Mouse (Mus musculus): Measurements from ENCODE around the gene Stard13. TPM values are rescaled to one million over a fixed set of nuclear protein-coding genes. Genes with fewer than 3 reads are reported as not detected.

Gene Stard13
- total RNA-seq, 2 experiments from 2014 or later, result 10.7 to 11.7 TPM

DNA sequence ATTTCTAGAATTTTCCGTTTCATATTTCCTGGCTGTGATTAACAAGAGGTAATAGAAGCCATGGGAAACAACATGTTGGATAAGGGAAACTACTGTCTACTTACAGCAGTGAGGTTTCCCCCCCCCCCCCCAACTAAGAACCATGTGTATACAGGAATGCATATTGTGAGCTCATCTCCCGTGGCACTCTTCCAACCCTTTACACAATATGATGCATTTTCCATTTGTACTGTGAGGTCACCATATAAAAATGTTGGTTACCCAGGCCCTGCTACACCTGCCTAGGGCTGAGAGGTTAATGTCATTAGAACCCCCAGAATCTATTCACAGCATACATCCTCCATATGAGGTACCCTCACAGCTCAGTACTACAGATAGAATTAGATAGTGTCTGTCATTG lies 115.8 kb downstream of the Stard13 start:
- DNase-seq (ENCODE audit: low spot score in 2 of 2), result no peak
- intact Hi-C loops (cut with DNase I), result loop anchor here (10.0 kb wide), 1 partner anchor 443 kb away; the partner anchor contains the start of gene Pds5b

DNA sequence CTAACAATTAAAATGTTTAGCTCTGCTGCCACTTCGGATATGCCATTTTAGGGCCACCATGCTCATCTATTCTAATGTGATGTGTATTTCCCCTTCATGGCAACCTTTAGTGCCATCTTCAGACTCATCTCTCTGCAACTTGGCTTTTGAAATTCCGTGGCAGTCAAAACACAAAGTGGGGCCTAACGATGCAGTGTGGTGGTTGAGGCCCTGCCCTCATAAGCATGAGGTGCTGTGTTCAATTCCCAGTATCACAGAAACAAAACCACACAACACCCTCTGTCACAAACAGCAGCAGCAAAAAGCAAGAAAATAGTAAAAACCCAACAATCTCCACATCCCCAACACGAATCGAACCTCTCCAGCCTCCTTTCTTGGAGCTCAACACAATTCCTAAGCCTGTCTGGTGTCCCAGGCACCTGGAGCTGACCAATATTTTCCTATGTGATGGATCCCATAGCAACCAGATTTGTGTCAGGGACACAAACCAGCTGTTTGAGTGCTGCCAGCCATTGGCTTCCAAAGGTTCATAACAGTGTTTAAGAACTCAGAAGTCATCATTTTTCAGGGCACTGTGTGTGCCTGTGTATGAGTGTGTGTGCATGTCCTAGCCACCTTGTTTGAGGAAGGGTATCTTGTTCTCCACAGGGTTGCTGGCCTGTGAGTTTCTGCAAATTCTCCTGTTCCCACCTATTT lies 117.3 kb downstream of the Stard13 start:
- intact Hi-C loops (cut with DNase I), result loop anchor here (10.0 kb wide), 1 partner anchor 442 kb away; the partner anchor contains the start of gene Pds5b

DNA sequence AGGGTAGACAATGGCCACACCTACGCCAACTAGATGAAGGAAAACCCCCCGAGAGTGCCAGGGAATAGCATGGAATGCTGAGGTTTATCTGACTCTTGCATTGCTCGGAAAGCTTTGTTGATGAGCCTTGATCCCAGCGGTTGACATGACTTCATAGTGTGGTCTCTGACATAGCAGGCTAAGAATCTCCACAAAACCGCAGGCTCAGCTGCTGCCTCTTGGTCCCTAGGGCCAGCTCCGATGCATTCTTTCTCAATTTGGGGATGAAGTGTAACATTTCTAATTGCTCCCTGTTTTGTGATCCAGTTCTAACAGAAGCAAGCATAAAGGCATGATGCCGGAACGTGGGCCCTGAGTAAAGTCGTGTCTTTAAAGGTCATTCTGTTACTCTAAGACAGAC lies 120.9 kb downstream of the Stard13 start:
- intact Hi-C loops (cut with DNase I), result loop anchor here (10.0 kb wide), 1 partner anchor 438 kb away; the partner anchor contains the start of gene Pds5b
- no peak for DNase-seq (ENCODE audit: low spot score in 2 of 2)

More for the DNA sequence above, 117.3 kb downstream of the Stard13 start:
- DNase-seq (ENCODE audit: low spot score in 2 of 2), result no peak

DNA sequence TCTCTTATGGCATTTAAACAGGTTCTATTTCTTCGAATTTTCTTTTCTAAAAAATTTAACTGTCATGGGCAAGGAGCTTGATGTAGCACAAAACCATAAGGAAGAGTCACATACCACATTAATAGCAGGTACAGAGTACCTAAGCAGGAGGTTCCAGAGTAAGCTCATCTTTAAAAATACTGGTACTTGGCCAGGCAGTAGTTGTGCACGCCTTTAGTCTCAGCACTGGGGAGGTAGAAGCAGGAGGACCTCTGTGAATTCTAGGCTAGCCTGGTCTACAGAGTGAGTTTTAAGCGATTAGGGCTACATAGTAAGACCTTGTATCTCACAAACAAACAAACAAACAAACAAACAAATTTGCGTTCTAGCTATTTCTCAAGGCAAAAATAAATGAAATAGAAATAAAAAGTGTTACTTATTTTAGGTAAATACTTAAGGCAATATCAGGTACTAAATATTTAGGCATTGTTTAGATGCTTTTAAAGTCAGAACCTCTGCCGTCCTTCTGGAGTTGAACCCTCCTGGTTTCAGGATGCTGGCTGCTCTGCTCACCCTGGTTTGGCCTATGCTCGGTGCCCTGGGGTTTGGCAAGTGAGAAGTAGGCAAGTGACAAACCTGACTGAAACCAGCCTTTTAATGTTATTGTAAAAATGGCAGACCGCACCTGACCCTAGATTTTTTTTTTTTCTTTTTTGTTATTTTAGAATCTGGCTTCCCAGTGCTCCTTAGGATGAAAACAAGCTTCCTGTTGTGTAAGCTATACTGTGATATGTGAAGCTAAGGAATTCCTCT lies 122.4 kb downstream of the Stard13 start:
- intact Hi-C loops (cut with DNase I), result loop anchor here (10.0 kb wide), 1 partner anchor 436 kb away; the partner anchor contains the start of gene Pds5b
- no peak for DNase-seq (ENCODE audit: low spot score in 2 of 2)

DNA sequence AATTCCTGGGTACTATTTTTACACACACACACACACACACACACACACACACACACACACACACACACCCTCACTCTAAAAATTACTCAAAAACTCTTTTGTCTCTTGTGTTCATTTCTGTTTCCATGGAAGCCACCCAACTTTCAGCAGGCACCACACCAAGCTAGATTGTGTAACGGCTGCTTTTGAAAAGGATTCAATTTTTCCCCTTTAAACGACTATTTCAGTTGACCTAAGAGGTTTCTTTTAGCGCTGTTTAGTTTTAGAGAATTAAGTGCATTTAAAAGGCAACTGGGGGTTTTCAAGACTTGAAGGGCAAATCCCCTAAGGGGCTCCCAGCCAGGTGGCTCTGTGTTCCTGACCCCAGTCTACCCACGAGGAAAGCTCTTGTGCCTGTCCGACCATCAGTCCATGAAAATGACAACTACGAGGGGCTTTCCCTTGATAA lies 123.2 kb downstream of the Stard13 start:
- peak; percentile 66 to 89 for DNase-seq (ENCODE audit: low spot score in 2 of 2)
- intact Hi-C loops (cut with DNase I), result loop anchor here (10.0 kb wide), 1 partner anchor 436 kb away; the partner anchor contains the start of gene Pds5b

DNA sequence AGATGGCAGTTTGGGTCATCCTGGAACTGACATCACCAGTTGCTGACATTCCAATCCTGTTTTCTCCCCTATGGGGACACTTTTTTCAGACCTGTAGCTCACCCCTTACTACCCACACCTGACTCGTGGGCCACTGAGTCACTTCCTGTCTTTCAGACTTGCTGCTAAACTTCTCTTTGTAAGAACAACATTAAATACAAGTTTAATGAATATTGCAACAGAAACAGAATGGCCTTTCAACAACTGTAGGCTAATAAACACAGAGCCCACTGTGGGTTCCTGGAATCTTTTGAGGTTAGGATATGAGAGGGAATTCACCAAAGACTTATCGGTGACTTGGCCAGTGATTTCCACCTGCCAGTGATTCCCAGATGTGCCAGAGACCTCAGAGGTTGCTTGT lies 123.8 kb downstream of the Stard13 start:
- intact Hi-C loops (cut with DNase I), result loop anchor here (10.0 kb wide), 1 partner anchor 435 kb away; the partner anchor contains the start of gene Pds5b
- DNase-seq (ENCODE audit: low spot score in 2 of 2), result no peak

DNA sequence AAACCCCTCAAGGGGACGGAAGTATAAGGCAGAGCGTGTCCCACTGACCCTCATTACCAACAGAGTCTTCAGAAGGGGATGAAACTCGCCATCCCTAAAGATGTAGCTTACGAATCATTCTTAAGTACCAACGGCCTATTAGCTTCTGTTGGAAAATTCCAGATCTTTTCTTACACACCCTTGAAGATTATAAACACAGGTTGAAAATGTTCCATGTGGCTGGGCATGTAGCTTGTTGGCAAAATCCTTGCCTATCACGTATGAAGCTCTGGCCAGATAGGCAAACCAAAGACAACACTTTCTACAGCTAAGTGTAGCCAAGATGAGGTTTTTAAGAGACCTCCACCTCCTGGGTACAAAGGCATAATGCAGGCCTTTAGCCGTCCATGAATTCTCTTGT lies 124.7 kb downstream of the Stard13 start:
- no peak for DNase-seq (ENCODE audit: low spot score in 2 of 2)
- intact Hi-C loops (cut with DNase I), result no loop called here

DNA sequence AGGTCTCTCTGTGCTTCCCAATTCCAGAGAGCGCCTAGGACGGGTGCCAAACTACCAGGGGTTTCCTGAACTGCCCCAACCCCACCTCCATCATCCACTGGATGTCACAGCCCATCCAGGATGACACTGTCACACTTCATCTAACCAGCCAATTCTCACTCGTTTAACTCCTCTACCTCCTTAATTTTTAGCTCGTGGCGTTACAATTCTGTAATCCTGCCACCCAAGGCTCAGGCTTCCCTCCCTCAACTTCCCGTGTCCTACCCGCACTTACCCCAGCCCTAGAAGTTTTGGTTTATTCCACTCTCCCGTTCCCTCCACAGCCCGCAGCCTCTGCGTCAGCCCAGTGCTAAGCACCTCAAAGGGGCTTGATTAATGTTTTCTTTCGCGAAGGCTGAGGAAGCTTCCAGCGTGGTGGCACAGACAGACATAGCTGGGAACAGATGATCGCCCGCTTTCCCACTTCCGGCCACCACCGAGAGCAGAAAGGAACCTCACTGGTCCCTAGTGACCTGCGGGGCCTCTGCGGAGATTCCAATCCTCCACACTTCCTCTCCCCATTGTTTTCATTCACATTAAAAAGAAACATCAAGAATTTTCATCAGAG lies 125.2 kb downstream of the Stard13 start:
- intact Hi-C loops (cut with DNase I), result no loop called here
- DNase-seq (ENCODE audit: low spot score in 2 of 2), result no peak

DNA sequence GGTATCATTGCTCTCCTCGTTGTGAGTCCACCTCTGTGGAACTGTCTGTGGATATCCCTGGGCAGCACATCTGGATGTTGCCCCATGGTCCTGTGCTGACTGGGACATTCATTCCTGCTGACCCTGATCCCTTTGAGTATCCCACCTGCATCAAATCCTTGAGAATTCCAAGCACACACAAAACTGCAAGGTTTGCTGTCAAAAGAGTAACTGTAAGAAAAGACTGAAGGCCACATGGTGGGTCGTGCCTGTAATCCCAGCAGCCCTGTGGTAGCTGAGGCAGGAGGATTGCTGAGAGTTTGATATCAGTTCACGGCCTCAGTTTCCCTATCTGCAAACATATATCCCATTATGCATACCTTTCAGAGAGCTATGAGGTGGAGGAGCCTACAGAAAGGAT lies 126.8 kb downstream of the Stard13 start:
- no peak for DNase-seq (ENCODE audit: low spot score in 2 of 2)
- intact Hi-C loops (cut with DNase I), result no loop called here

DNA sequence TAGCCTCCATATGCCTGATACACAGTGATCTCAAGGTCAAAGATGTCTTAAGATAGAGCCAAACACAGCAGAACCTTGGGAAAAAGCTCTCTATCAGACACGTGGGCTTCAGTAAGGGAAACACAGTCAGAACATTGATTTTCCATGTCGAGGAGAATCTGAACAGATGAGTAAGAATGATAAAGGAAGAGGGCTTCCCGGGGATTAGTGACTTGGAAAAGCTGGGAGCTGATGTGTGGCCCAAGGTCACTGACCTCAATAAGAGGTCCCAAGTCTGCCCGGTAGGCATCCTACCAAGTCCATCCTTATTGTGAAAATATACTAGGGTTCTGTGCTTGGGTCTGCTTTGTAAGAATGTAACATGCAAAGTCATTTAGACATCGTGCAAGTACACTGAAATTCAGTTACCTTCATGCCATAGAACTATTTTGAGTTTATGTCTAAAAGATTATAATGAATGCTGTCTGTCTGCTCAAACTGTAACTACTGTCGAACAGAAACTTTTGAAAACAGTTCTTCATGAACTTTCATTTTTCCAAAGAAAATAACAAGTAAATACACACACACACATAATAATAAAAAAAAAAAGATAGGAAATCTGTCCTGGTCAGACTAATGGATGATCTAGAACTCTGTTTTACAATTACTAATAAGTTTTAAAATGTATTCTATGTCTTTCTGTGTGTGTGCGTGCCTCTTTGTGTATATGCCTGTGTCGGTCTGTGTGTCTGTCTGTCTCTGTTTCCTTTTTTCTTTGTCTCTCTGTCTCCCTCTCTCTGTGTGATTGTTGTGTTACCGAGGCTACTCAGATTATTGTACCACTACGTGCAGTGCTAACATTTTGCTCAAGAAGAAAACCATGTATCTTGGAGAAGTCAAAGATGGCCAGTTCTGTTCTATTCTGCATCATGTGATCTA lies 128.3 kb downstream of the Stard13 start:
- no peak for DNase-seq (ENCODE audit: low spot score in 2 of 2)
- intact Hi-C loops (cut with DNase I), result no loop called here

DNA sequence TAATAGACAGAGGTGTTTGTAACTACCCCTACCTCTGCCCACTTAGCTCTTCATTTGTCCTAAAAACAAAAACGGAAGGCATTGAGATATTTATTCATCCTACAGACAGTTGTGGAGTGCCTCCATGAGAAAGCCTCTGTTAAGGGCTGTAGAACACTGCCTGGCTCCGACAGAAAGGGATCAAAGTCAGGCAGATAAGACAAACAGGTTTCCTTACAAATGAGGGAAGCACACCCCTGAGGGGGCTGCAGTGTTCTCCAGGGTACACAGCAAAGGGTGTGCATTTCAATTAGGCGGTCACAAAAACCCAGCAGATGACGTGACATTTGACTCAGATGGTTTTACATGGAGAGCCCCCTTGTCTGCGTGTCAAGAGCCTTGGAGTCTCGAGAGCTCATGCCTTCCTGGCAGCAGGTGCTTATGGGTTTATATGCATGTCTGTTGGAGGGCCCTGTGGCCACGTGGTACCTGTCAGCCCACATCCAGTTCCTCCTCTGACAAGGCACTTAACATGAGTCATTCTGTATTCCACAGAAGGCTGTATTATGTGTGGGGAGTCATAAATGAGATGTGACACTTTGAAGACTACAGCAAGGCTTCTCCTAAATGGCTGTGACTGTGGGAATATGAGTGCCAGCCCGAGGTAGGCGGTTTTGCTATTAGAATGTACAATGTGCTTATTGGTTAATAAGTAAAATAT lies 129.1 kb downstream of the Stard13 start:
- DNase-seq (ENCODE audit: low spot score in 2 of 2), result peak in 1 of 2 experiments; percentile 35
- intact Hi-C loops (cut with DNase I), result no loop called here

DNA sequence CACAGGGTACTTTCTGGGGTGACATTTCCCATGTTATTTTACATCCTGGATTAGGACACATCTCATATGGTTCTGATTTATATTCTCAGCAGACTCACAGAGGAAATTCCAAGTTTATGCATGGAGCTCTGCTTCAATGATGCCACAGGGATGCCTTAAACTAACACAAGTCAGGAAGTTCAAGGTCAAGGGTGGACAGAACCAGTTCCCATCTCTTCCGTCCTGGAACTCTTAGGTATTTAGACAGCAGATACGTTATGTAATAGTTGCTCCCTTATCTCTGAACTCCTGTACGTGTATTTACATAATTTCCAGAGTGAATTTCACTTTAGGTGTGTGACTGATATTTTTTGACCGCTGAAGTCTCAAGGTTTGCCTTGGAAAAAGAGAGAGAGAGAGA lies 130.4 kb downstream of the Stard13 start:
- intact Hi-C loops (cut with DNase I), result no loop called here
- DNase-seq (ENCODE audit: low spot score in 2 of 2), result no peak

DNA sequence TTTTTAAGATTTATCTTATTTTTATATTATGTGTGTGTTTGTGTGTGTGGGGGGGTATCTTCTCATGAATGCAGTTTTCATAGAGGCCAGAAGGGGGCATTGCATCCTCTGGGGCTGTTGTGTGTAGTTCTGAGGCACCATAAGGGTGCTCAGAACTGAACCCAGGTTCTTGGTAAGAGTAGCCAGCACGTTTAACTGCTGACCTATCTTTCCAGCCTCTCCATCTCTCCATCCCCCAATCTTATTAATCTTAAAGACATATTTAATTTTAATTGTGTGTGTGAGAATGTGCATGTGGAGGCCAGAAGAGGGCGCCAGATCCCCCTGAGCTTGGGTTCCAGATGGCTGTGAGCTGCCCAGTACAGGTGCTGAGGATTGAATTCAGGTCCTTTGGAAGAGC lies 131.4 kb downstream of the Stard13 start:
- DNase-seq (ENCODE audit: low spot score in 2 of 2), result no peak
- intact Hi-C loops (cut with DNase I), result no loop called here

DNA sequence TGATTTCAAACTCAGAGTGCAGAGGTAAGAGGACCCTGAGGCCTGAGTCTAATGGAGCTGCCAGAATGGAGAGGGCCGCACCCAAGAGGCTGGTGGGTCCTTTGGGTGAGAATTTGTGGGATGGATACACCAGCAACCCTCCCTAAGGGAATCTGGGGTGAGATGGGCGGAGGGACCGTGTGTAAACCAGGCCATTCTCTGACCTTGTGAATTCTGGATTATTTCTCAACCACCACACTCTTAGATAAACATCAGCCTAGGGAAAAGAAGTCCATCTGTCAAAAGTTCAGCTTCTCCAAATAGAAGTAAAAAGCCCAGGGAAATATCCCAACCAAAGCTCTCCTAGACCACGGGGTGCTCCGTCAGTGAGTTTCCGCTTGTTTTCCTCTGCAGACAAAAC lies 137.6 kb downstream of the Stard13 start:
- intact Hi-C loops (cut with DNase I), result no loop called here
- DNase-seq (ENCODE audit: low spot score in 2 of 2), result no peak

DNA sequence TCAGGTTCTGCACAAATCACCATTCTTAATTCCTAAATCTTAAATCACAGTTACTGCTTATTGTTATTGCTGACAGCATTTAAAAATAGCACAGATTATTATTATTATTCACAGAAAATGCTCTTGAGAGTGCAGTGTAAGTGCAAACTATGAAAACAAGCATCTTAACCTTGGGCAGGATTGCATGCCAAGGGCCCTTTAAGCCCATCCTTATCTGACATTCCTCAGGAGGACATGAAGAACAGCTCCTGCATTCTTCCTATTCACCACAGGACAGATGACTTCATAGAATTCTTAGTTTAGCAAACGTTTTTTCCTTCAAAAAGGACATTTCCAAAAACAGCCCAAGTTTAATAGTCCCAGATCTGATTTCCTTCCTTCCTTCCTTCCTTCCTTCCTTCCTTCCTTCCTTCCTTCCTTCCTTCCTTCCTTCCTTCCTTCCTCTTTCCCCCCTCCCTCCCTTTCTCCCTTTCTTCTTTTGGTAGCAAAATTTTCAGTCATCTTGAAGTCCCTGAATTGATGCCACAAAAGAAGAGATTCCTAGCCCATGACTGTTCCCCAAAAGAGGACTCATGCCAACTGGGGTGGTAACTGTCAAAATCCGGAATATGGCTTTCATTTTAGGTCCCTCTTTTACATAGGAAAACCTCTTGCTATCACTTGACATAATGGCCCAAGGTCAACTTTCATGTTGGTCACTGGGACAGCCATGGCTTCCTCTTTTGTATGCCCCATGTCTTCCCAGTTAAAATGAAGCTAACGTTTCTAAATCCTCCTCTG lies 140.6 kb downstream of the Stard13 start:
- no peak for DNase-seq (ENCODE audit: low spot score in 2 of 2)

DNA sequence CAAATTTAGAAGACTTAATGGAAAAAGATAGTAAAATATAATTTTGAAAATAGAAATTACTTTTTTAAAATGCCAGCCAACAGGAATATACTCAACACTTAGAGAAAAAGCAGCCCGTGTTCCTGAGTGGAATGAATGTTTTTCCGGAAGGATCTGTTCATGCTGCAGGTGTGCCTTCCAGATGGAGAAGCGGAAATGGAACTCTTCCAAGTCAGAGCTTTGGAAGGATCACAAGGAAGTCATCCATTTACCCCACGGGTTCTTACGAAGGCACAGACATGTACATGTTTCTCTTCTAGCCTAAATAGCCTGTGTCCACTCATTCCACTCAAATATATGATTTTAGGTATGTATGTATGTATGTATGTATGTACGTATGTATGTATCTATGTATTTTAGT lies 142.6 kb downstream of the Stard13 start:
- intact Hi-C loops (cut with DNase I), result no loop called here
- DNase-seq (ENCODE audit: low spot score in 2 of 2), result no peak

More for the DNA sequence above, 140.6 kb downstream of the Stard13 start:
- intact Hi-C loops (cut with DNase I), result no loop called here

DNA sequence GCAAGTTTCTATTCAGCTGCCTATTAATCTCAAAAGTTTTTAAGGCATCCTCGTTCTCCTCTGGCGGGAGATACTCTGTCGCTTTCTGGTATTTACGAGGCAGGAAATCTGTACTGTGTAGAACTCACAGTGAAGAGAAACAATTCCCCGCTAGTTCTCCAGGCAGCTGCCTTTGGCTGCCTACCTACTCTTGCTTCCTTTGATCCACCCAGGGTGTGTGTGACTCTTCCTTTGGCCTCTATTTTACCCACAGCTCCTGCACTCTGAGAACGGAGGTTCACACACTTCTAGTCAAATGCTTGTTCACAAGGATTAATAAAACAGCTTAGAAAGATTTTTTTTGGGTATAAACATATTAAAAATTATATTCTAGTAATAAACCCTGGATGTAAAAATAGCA lies 144.4 kb downstream of the Stard13 start:
- intact Hi-C loops (cut with DNase I), result no loop called here
- DNase-seq (ENCODE audit: low spot score in 2 of 2), result no peak
